Mouse (Mus musculus): ENCODE results near the gene Uqcrh.
A peak's percentile ranks its signal among the peaks of the same experiment; 100 is the strongest.

Uqcrh gene

DNA sequence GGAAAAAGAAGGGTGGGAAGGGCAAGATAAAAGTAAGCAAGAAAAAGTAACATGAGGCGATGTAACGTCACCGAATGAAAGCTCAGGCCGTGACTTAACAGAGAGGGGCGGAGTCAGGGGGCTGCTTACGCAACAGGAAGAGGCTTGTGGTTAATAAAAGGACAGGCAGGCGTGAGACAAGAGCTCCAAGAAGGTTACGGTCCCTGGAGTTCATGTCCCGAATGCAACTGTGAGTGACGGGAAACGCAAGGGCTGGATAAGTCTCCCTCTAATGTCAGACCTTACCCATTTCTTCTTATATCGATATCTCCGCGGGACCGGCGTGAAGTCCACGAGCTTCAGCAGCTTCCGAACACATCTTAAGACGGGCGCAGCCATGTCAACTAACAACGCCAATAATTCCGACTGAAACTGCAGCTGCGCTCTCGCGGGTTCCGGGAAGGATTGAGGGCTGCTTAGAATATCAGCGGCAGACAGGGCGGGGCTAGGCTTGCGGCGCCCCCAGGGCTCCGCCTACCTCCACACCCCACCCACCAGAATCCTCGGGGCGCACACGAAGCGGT is 21.4 kb downstream of the Uqcrh start, which contains the start of gene Nsun4:
TSS of gene Nsun4 (minus strand) at position 478 of the 563 bp plus-strand sequence.
- DNase-seq: peak; percentile 87 to 91

DNA sequence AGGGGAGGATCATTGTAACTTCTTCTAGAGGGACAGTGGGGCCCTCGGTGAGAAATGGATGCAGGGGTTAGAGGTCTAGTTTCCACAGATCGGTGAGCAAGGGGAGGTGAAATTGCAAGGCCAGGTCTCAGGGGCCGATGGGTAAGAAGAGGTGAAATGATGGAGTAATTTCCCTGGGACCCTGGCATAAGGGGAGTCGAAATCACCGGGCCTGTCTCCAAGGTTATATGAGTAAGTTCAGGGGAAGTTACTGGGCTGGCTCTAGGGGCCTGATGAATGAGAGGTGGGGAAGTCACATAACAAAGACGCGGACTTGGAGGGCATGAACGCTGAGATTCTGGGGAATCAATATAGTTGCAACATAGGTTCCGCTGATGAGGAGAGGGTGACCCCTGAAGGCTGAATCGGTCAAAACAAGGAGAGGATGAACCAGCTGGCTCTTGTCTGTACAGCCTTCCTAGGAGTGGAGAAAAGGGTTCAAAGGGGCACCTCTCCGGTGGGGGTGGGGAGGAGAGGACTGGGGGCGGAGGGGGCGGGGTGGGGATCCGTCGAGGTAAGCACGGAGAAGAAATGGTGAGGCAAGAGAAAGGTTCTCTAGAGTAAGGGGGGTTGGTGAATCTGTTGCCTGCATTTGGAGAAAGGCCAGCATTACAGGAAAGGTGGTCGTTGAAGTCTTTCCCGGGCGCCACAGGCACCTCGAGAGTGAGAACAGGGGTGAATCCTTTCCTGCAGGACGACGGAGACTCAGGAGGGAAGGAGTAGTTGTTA is 22.2 kb downstream of the Uqcrh start:
- peak; percentile 63 to 68 for DNase-seq

- no peak for DNase-seq
Measured at GRCm38 (mm10) chr4:116049211-116049610, 25.7 kb downstream of the Uqcrh start.

- peak; percentile 23 to 30 for DNase-seq
Measured at GRCm38 (mm10) chr4:116048130-116048920, 26.5 kb downstream of the Uqcrh start.

GRCm38 (mm10) chr4:116047681-116048080 is 27.2 kb downstream of the Uqcrh start:
- DNase-seq: no peak

GRCm38 (mm10) chr4:116046604-116047003 is 28.3 kb downstream of the Uqcrh start:
- no peak for DNase-seq

DNA sequence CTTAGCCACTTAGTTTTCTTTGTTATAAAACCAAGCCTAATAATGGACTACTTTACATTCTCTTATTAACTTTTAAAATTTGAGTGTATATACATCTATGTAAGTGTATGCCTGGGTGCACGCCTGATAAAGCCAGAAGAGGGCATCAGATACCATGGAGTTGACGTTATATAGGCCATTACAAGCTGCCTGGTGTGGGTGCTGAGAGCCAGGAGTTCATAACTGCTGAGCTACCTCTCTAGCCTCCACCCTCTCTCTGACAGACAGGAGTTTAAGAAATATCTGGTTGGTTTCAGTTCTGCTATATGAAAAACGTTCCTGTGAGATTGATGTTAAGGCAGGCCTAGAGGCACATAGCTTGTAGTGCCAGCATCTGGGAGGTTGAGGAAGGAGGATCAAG is 32.7 kb downstream of the Uqcrh start:
- DNase-seq: no peak

DNA sequence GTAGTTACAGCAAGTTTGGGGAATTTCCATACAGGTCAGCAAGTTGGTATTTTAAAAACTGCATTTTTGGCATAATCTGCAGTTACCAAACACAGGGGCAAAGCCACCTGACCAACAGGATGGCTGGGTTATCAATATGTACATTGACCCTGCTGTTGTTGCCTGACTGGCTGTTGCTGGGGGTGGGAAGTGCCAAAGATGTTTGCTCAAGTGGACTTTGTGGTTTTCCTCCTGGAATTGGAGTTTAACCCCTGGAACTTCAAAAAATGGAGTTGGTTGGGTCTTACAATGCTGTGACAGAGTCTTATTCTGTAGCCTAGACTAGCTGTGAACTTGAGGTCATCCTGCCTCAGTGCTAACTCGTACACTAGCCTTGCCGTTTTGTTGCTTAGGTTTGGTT is 34.4 kb downstream of the Uqcrh start:
- no peak for DNase-seq

GRCm38 (mm10) chr4:116033374-116033773 is 41.5 kb downstream of the Uqcrh start:
- no peak for DNase-seq

DNA sequence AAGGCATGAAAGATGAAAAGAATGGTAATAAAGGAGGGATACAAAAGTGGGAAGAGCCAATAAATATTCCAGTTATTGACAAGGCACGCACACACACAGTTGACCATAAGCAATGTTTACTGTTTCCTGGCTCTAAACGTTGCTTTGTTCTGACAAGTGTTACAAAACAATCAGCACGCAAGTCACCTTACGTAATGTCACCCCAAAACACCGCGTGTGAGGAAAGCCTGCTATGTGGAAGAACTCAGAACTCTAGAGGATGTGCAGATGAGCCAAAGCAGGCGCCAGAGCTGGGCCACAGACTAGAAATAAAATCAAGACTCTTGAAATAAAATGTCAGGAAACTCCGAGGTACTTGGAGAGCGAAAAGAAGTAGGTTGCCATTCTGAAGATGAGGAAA is 42.0 kb downstream of the Uqcrh start:
- DNase-seq: no peak

DNA sequence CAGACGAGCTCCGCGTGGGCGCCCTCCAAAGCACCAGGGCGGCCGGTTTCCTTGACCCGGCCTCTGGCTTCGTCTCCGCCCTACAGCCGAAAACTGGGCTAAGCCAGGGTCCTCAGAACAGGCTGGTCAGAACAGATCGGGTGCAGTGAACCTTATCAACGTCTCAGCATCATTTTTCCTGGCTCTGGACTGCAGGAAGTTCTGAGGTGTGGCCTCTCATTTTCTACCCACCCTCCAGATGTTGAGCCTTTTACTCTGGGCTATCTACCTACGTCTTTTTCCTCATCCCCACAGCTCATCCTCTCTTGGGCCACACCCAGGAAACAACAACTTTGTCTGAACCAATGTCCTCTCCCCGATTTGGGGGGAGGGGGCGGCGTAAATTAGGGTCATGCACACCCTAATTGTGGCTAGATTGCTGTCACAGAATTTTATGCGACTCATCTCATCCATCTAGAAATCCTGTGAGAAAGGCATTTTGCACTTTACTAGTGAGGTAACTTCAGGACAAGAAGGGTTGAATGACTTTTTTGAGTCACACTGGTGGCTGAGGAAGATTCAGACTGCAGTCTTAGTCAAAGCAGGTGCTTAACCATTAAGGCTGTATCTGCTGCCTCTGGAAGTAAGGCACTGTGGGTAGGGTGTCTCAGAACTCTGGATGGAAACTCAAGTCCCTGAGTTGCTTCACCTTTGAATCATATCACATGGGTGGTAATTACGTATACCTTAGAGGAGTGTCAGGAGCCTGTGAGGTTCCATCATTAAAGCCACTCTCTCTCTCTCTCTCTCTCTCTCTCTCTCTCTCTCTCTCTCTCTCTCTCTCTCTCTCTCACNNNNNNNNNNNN is 56.7 kb downstream of the Uqcrh start, which contains the start of gene Faah:
TSS of gene Faah (minus strand) at position 25 of the 845 bp plus-strand sequence.
- DNase-seq: no peak

GRCm38 (mm10) chr4:116017300-116017901 is 57.5 kb downstream of the Uqcrh start:
- peak; percentile 82 to 86 for DNase-seq

All from cerebellum, postnatal 10 days (tissue).